Mouse (Mus musculus) myocyte (in vitro differentiated cells): Measurements from ENCODE around the gene Efhd2.

ENCODE experiments used
- CEBPB ChIP-seq: IDR thresholded peaks from 2 replicates; pipeline ENCODE4 v1.6.1; 2011; ENCODE audit warnings: mild to moderate bottlenecking, moderate library complexity; ENCODE audit not compliant: poor library complexity, insufficient read depth, severe bottlenecking
- MAX ChIP-seq: IDR thresholded peaks from one replicate; pipeline ENCODE4 v1.6.1; 2011; ENCODE audit warnings: low read depth, mild to moderate bottlenecking, control low read depth
- POLR2A ChIP-seq: IDR thresholded peaks from one replicate; pipeline ENCODE4 v1.6.1; 2011; ENCODE audit warnings: low read depth, mild to moderate bottlenecking, control low read depth, moderate library complexity; ENCODE audit not compliant: insufficient read length
- USF1 ChIP-seq: IDR thresholded peaks from one replicate; pipeline ENCODE4 v1.6.1; 2011; ENCODE audit warnings: low read depth, mild to moderate bottlenecking, control low read depth, moderate library complexity

DNA sequence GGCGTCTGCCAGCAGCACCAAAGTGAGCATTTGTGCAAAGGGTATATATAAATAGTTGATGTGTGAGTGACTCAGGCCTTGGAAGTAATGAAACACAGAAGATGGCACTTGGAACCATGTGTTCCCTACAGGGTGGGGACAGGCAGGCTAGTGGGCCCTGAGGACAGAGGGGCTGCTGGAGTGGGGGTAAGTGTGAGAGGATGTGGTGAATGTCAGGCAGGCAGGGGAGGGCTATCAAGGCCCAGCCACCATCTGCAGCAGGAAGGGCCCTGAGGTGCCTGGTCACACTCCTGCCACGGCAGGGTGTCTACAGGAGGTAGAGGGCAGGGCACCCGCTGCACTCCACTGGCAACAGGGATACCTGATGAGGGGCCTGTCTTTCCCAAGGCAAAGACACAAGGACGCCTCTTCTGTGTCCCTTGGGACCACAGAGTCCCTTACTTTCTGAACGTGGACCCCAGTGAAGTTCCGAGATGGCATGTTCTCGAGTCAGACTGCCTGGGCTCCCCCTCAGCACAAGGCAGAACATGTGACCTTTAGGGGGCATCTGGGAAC is 10.9 kb downstream of the Efhd2 start:
- TF ChIP-seq POLR2A (no peak), CEBPB (no peak), MAX (no peak), USF1 (no peak)
